Mouse (Mus musculus) hindbrain, embryonic 12.5 days (tissue): ENCODE measurements around the gene Lrrfip2. TPM values are rescaled to one million over a fixed set of nuclear protein-coding genes. Genes with fewer than 3 reads are reported as not detected.

ENCODE experiments used
- ATAC-seq: fragments of 200-750 bp; cut with Nextera tagmentation; 2 replicates; pipeline ENCODE4 v1.8.0; 2017; ENCODE audit warnings: moderate TSS enrichment; ENCODE audit not compliant: low FRiP score
- H3K27ac ChIP-seq: fragments of 300-500 bp; sonication (generic); 2 replicates; pipeline ENCODE4 v1.5.1; 2016; ENCODE audit warnings: mild to moderate bottlenecking
- H3K27me3 ChIP-seq: fragments of 300-500 bp; sonication (generic); 2 replicates; pipeline ENCODE4 v1.6.1; 2016; ENCODE audit warnings: mild to moderate bottlenecking
- H3K36me3 ChIP-seq: fragments of 300-500 bp; sonication (generic); 2 replicates; pipeline ENCODE4 v1.6.1; 2016; ENCODE audit warnings: mild to moderate bottlenecking
- H3K4me1 ChIP-seq: fragments of 300-500 bp; sonication (generic); 2 replicates; pipeline ENCODE4 v1.6.1; 2016
- H3K4me2 ChIP-seq: fragments of 300-500 bp; sonication (generic); replicated peaks from 2 replicates; pipeline ENCODE4 v1.6.1; 2016; ENCODE audit warnings: mild to moderate bottlenecking
- H3K4me3 ChIP-seq: fragments of 300-500 bp; sonication (generic); 2 replicates; pipeline ENCODE4 v1.5.1; 2016; ENCODE audit warnings: mild to moderate bottlenecking
- H3K9ac ChIP-seq: fragments of 300-500 bp; sonication (generic); 2 replicates; pipeline ENCODE4 v1.6.1; 2016; ENCODE audit warnings: mild to moderate bottlenecking, moderate library complexity
- H3K9me3 ChIP-seq: fragments of 300-500 bp; sonication (generic); replicated peaks from 2 replicates; pipeline ENCODE4 v1.6.1; 2016; ENCODE audit warnings: mild to moderate bottlenecking
- WGBS: fragments of 180-500 bp; shearing (Covaris S2); methylation state at CpG from one replicate; pipeline ENCODE4 v1.1.7; 2016; 5-methylcytosine and 5-hydroxymethylcytosine counted together
- polyA plus RNA-seq: library from polyadenylated mRNA; unstranded; fragments of >200 nt; fragmentation: Nextera tagmentation; extraction: Ambion mirVana; gene quantifications from 2 replicates; pipeline ENCODE4 v1.2.1, GENCODE M21; 2016

The Lrrfip2 gene
- polyA plus RNA-seq, 1 experiment from 2014 or later: 50.5 TPM

GRCm38 (mm10) chr9:111178971-111179370 lies 61.6 kb downstream of the Lrrfip2 start:
- Histone ChIP-seq H3K36me3 (no peaks in the 10 kb centered on the region), H3K4me2 (no peak overlapping the region), H3K9ac (no peak overlapping the region), H3K4me1 (no peaks in the 10 kb centered on the region), H3K27me3 (no peaks in the 10 kb centered on the region), H3K27ac (no peak overlapping the region), H3K9me3 (no peaks in the 10 kb centered on the region), H3K4me3 (no peak overlapping the region)
- no peak for ATAC-seq
- WGBS: 85% methylated on average over 5 of the region's 5 CpGs

DNA sequence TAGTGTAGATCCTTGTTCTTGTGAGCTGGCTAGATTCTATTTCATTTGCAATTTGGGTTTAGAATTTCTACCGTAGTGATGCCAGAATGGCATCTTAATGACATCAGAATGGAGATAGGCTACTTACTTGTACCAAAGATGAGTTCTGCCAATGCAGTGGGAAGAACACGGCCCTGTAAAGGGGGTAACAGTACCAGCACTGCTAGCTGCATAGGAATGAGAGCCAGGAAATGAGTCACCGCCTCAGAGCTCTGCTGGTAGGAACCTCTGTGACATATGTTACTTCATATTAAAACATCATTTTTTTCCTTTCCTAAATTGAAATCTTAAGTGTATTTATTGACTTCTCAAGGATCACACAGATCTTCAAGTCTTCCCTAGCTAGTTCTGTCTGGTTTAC lies 64.8 kb downstream of the Lrrfip2 start:
- H3K4me1 ChIP-seq: peaks cover 9% of the 10 kb centered on the region
- no peaks in the 10 kb centered on the region for H3K36me3 ChIP-seq
- ATAC-seq: no peak
- no peak overlapping the region for H3K9ac ChIP-seq
- 83% methylated on average over 3 of the region's 3 CpGs for WGBS
- H3K4me2 ChIP-seq: no peak overlapping the region
- H3K27me3 ChIP-seq: no peaks in the 10 kb centered on the region
- H3K27ac ChIP-seq: no peak overlapping the region
- H3K4me3 ChIP-seq: no peak overlapping the region
- H3K9me3 ChIP-seq: no peaks in the 10 kb centered on the region

- Histone ChIP-seq H3K27ac (no peak overlapping the region), H3K9ac (no peak overlapping the region), H3K27me3 (no peaks in the 10 kb centered on the region), H3K9me3 (no peaks in the 10 kb centered on the region), H3K4me1 (peaks cover 9% of the 10 kb centered on the region), H3K4me2 (0 out of 2 replicates have a peak overlapping the region, but pooled peaks have one; percentile 16), H3K36me3 (peaks cover 11% of the 10 kb centered on the region), H3K4me3 (no peak overlapping the region)
- peak; percentile 86 for ATAC-seq
- WGBS: 18% methylated on average over 4 of the region's 4 CpGs
Measured at GRCm38 (mm10) chr9:111184929-111185328, 67.5 kb downstream of the Lrrfip2 start.

DNA sequence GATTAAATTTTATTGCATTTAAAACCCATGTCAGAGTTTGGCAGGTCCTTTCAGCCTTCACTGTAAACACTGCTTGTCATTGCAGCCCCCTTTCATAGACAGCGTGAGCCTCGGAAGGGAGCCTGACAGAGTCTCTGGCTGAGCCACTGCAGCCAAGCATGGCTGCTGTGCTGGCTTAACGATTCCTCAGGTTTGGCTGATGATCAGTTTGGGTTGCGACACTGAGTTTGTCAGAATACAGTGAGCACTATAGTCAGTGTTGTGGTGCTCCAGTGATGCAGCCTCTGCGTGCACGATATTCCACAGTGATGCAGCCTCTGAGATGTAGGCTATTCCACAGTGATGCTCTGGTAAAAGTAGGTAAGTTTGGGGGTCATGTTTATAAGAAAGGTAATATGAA lies 69.5 kb downstream of the Lrrfip2 start:
- Histone ChIP-seq H3K36me3 (peaks cover 20% of the 10 kb centered on the region), H3K27me3 (no peaks in the 10 kb centered on the region), H3K9me3 (no peaks in the 10 kb centered on the region), H3K4me1 (peaks cover 9% of the 10 kb centered on the region), H3K27ac (no peak overlapping the region), H3K4me2 (no peak overlapping the region), H3K4me3 (no peak overlapping the region), H3K9ac (no peak overlapping the region)
- WGBS: 83% methylated on average over 6 of the region's 6 CpGs
- ATAC-seq: no peak

DNA sequence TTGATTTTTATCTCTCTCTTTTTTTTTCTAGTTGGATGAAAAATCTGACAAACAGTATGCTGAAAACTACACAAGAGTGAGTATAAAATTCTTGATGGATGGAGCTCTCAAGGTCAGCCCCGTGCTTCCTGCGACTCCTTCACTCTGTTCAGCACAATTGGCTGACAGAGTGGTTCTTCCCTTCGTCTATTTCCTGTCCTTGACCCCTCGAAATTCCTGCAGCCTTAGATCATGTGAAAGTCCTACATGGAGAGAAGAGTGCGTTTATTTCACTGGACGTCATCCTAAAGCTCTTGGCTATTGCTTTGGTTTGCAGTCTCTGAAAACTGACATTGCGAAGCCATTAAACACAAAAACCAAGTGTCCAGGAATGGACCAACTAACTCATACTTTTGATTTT lies 71.3 kb downstream of the Lrrfip2 start:
- Histone ChIP-seq H3K4me1 (peaks cover 9% of the 10 kb centered on the region), H3K27me3 (no peaks in the 10 kb centered on the region), H3K36me3 (peaks cover 20% of the 10 kb centered on the region), H3K27ac (no peak overlapping the region), H3K9me3 (no peaks in the 10 kb centered on the region), H3K4me2 (no peak overlapping the region), H3K9ac (no peak overlapping the region), H3K4me3 (no peak overlapping the region)
- WGBS: 86% methylated on average over 7 of the region's 7 CpGs
- no peak for ATAC-seq

GRCm38 (mm10) chr9:111193211-111193610 lies 75.8 kb downstream of the Lrrfip2 start:
- Histone ChIP-seq H3K36me3 (peaks cover 20% of the 10 kb centered on the region), H3K27ac (no peak overlapping the region), H3K4me1 (no peaks in the 10 kb centered on the region), H3K4me3 (no peak overlapping the region), H3K4me2 (no peak overlapping the region), H3K27me3 (no peaks in the 10 kb centered on the region), H3K9me3 (no peaks in the 10 kb centered on the region), H3K9ac (no peak overlapping the region)
- WGBS: 96% methylated on average over 2 of the region's 2 CpGs
- ATAC-seq: no peak

GRCm38 (mm10) chr9:111197116-111197515 lies 79.7 kb downstream of the Lrrfip2 start:
- H3K9ac ChIP-seq: no peak overlapping the region
- H3K4me1 ChIP-seq: no peaks in the 10 kb centered on the region
- 93% methylated on average over 3 of the region's 3 CpGs for WGBS
- no peak for ATAC-seq
- no peak overlapping the region for H3K27ac ChIP-seq
- peaks cover 8% of the 10 kb centered on the region for H3K36me3 ChIP-seq
- H3K4me3 ChIP-seq: no peak overlapping the region
- no peaks in the 10 kb centered on the region for H3K9me3 ChIP-seq
- H3K4me2 ChIP-seq: no peak overlapping the region
- H3K27me3 ChIP-seq: no peaks in the 10 kb centered on the region

DNA sequence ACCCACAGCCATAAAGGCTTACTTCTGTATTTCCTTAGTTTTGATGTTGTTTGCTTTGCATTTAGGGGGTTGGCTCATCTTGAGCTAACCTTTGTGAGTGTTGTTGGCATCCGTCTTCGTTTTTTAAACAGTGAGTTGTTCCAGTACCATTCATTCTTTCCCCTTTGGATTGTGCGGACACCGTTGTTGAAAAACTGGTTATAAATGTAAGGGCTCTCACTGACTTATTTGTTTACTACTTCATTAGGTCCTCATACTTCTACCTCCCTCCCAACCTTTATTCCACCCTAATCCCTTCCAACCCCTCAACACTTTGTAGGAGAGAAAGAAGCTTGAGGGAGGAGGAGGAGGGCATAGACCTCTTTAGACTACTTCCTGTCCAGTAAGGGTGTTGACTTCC lies 80.3 kb downstream of the Lrrfip2 start:
- H3K36me3 ChIP-seq: peaks cover 12% of the 10 kb centered on the region
- ATAC-seq: no peak

DNA sequence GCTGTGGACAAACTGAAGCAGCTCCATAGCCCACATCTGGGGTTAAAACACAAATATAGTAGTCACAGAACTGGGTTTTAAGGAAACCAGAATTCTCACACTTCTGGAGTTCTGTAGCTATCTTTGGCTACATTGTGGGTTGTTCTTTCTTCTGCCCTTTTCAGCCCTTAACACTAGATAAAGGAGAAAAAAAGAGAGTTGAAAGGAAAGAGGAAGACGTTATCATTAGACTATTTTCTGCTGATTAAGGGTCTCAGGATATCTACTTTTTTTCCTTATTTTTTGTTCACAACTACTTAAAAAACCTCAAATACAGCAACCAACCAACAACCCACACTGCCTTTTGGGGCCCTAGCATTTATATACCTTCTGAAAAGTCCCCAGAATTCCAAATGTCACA lies 80.9 kb downstream of the Lrrfip2 start:
- no peak for ATAC-seq
- H3K27me3 ChIP-seq: no peaks in the 10 kb centered on the region
- H3K36me3 ChIP-seq: peaks cover 15% of the 10 kb centered on the region
- no peak overlapping the region for H3K4me2 ChIP-seq
- H3K9ac ChIP-seq: no peak overlapping the region
- 68% methylated on average over 1 of the region's 1 CpGs for WGBS
- no peak overlapping the region for H3K27ac ChIP-seq
- H3K4me1 ChIP-seq: no peaks in the 10 kb centered on the region
- H3K4me3 ChIP-seq: no peak overlapping the region
- no peaks in the 10 kb centered on the region for H3K9me3 ChIP-seq

More for the DNA sequence above, 80.3 kb downstream of the Lrrfip2 start:
- no peaks in the 10 kb centered on the region for H3K9me3 ChIP-seq
- H3K4me2 ChIP-seq: no peak overlapping the region
- no peaks in the 10 kb centered on the region for H3K4me1 ChIP-seq
- no peak overlapping the region for H3K27ac ChIP-seq
- H3K4me3 ChIP-seq: no peak overlapping the region
- H3K9ac ChIP-seq: no peak overlapping the region
- WGBS: 96% methylated on average over 4 of the region's 4 CpGs
- H3K27me3 ChIP-seq: no peaks in the 10 kb centered on the region

DNA sequence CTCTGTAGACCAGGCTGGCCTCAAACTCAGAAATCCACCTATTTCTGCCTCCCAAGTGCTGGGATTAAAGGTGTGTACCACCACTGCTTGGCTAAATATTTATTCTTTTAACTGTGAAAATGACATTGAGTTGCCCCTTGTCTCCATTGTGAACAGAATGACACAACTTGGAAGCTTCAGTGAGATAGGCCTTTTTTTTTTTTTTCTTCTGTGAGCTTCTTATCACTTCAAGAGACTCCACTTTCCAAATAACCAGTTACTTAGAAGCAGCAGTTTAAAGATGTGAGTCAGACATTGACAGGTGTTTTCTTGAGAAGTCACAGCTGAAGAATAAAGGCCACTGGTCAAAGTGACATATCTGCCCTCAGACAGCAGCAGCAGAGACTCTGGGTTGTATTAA lies 82.8 kb downstream of the Lrrfip2 start:
- no peak overlapping the region for H3K27ac ChIP-seq
- H3K9me3 ChIP-seq: no peaks in the 10 kb centered on the region
- peaks cover 15% of the 10 kb centered on the region for H3K36me3 ChIP-seq
- no peak overlapping the region for H3K4me2 ChIP-seq
- no peaks in the 10 kb centered on the region for H3K27me3 ChIP-seq
- no peak overlapping the region for H3K9ac ChIP-seq
- H3K4me1 ChIP-seq: no peaks in the 10 kb centered on the region
- ATAC-seq: no peak
- H3K4me3 ChIP-seq: no peak overlapping the region

DNA sequence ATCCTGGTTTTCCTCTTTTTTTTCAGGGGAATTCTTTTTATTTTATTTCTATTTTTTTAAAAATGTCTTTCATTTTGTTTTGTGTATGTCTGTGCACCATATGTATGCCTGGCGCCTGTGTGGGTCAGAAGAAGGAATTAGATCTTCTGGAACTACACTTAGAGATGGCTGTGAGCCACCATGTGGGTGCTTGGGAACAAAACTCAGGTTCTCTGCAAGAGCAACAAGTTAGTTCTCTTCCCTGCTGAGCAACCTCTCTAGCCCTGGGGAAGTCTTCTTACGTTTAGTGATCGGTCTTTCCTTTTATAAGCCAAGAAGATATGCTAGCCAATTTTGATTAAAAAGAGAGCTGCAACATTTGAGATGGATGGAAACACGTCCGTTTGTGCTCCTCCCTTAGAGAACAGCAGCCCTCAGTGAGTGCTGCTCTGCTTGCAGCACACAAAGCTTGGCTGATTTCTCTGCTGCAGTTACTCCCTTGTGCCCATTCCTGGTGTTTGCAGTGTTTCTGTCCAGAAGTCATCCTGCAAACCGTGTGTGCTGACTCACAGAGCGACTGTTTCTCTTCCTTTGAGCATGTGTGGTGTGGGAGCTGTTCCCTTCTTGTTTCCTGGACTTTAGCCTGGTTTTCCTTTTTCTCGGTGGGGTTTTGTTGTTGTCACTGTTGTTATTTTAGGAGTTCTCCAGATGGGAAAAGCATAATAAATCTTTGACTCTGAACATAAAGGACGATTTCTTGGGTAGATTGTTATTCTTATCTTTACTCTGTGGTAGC lies 87.4 kb downstream of the Lrrfip2 start:
- no peak for ATAC-seq
- no peaks in the 10 kb centered on the region for H3K9me3 ChIP-seq
- no peaks in the 10 kb centered on the region for H3K27me3 ChIP-seq
- H3K4me2 ChIP-seq: no peak overlapping the region
- H3K4me1 ChIP-seq: no peaks in the 10 kb centered on the region
- 73% methylated on average over 9 of the region's 9 CpGs for whole genome bisulfite sequencing
- H3K27ac ChIP-seq: no peak overlapping the region
- H3K9ac ChIP-seq: no peak overlapping the region
- H3K4me3 ChIP-seq: no peak overlapping the region
- H3K36me3 ChIP-seq: peaks cover 20% of the 10 kb centered on the region; the same call in 1 of the 2 replicates

DNA sequence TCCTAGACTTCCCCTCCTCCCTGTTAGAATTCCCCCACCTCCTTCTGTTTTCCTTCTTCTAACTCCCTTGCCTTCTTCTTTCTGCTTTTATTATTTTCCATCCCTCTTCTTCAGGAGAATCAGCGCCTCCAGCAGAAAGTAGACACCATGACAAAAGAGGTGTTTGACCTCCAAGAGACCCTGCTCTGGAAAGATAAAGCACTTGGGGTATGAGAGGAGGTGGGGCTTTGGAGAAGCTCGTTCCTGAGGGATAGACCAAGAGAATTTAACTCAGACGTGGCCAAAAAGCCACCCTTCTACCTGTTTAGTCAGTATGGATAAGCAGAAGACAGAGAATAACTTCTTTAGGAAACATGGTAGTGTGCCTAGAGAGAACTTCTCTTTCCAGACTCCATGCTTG lies 90.3 kb downstream of the Lrrfip2 start:
- H3K4me1 ChIP-seq: no peaks in the 10 kb centered on the region
- H3K36me3 ChIP-seq: peaks cover 10% of the 10 kb centered on the region; the same call in 1 of the 2 replicates
- H3K4me3 ChIP-seq: no peak overlapping the region
- no peak overlapping the region for H3K9ac ChIP-seq
- WGBS: 47% methylated on average over 3 of the region's 3 CpGs
- ATAC-seq: no peak
- H3K4me2 ChIP-seq: no peak overlapping the region
- no peaks in the 10 kb centered on the region for H3K9me3 ChIP-seq
- no peak overlapping the region for H3K27ac ChIP-seq
- H3K27me3 ChIP-seq: no peaks in the 10 kb centered on the region

DNA sequence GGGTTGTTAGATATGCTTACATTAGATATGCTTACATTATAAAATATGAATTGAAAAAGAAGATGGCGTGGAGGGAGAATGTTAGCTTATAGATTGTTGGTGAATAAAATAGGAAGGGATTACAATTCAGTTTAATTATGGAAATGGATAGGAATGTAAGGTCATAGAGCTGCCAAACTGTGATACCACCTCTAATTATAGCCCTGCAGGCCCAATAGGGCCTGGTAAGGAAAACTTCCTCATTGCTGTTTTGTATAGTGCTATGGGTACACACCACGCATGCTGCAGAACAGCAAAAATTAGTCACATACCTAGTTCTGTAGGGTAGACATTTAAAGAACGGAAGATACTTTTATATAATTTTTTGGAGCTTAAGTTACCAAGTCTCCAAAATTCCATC lies 90.8 kb downstream of the Lrrfip2 start:
- Histone ChIP-seq H3K9me3 (no peaks in the 10 kb centered on the region), H3K4me2 (no peak overlapping the region), H3K4me1 (no peaks in the 10 kb centered on the region), H3K4me3 (no peak overlapping the region), H3K36me3 (0 out of 2 replicates have a peak, but pooled peaks cover 7% of the 10 kb centered on the region), H3K9ac (no peak overlapping the region), H3K27ac (no peak overlapping the region), H3K27me3 (no peaks in the 10 kb centered on the region)
- 96% methylated on average over 3 of the region's 3 CpGs for WGBS
- ATAC-seq: no peak
